Mouse (Mus musculus): Measurements from ENCODE around the gene Pfkfb1. TPM values are rescaled to one million over a fixed set of nuclear protein-coding genes. Genes with fewer than 3 reads are reported as not detected.

Pfkfb1 gene
- total RNA-seq (2015; ENCODE audit: low replicate concordance) (20.2 and 33.5 TPM in 2 replicates), total RNA-seq (2017; ENCODE audit: low replicate concordance) (17.7 and 21.8 TPM in 2 replicates)

GRCm38 (mm10) chrX:150588023-150588764, at the start of gene Pfkfb1:
TSS of gene Pfkfb1 (plus strand) at chrX:150588229.
- peak; percentile 100 for ATAC-seq (replicated peaks; ENCODE audit: low FRiP score, poor library complexity, severe bottlenecking)

GRCm38 (mm10) chrX:150540111-150540510, 47.9 kb upstream of the Pfkfb1 start:
- ATAC-seq (replicated peaks; ENCODE audit: low FRiP score, poor library complexity, severe bottlenecking) = no peak

GRCm38 (mm10) chrX:150541684-150542083, 46.3 kb upstream of the Pfkfb1 start:
- no peak for ATAC-seq (replicated peaks; ENCODE audit: low FRiP score, poor library complexity, severe bottlenecking)

GRCm38 (mm10) chrX:150547239-150547638, 40.8 kb upstream of the Pfkfb1 start, which contains the start of gene Alas2:
TSS of gene Alas2 (plus strand) at chrX:150547375.
- peak; percentile 61 for ATAC-seq (replicated peaks; ENCODE audit: low FRiP score, poor library complexity, severe bottlenecking)

- peak; percentile 93 for ATAC-seq (replicated peaks; ENCODE audit: low FRiP score, poor library complexity, severe bottlenecking)
Observed at GRCm38 (mm10) chrX:150549639-150550038, 38.4 kb upstream of the Pfkfb1 start.

- ATAC-seq (replicated peaks; ENCODE audit: low FRiP score, poor library complexity, severe bottlenecking) = no peak
Observed at GRCm38 (mm10) chrX:150551986-150552385, 36.0 kb upstream of the Pfkfb1 start.

GRCm38 (mm10) chrX:150554032-150554431, 34.0 kb upstream of the Pfkfb1 start:
- no peak for ATAC-seq (replicated peaks; ENCODE audit: low FRiP score, poor library complexity, severe bottlenecking)

- ATAC-seq (replicated peaks; ENCODE audit: low FRiP score, poor library complexity, severe bottlenecking) = peak; percentile 98
Observed at GRCm38 (mm10) chrX:150564644-150565357, 23.2 kb upstream of the Pfkfb1 start.

GRCm38 (mm10) chrX:150581921-150582320, 6.1 kb upstream of the Pfkfb1 start:
- ATAC-seq (replicated peaks; ENCODE audit: low FRiP score, poor library complexity, severe bottlenecking) = no peak

- ATAC-seq (replicated peaks; ENCODE audit: low FRiP score, poor library complexity, severe bottlenecking) = no peak
Observed at GRCm38 (mm10) chrX:150585116-150585515, 2.9 kb upstream of the Pfkfb1 start.

- ATAC-seq (replicated peaks; ENCODE audit: low FRiP score, poor library complexity, severe bottlenecking) = no peak
Observed at GRCm38 (mm10) chrX:150589696-150590095, 1.7 kb downstream of the Pfkfb1 start, which contains the start of gene Apex2. TSS of gene Apex2 (minus strand) at chrX:150589868.

GRCm38 (mm10) chrX:150593266-150594035, 5.4 kb downstream of the Pfkfb1 start:
- no peak for ATAC-seq (replicated peaks; ENCODE audit: low FRiP score, poor library complexity, severe bottlenecking)

GRCm38 (mm10) chrX:150594176-150594575, 6.1 kb downstream of the Pfkfb1 start:
- ATAC-seq (replicated peaks; ENCODE audit: low FRiP score, poor library complexity, severe bottlenecking) = no peak

GRCm38 (mm10) chrX:150595016-150595760, 7.2 kb downstream of the Pfkfb1 start:
- ATAC-seq (replicated peaks; ENCODE audit: low FRiP score, poor library complexity, severe bottlenecking) = peak; percentile 92

- ATAC-seq (replicated peaks; ENCODE audit: low FRiP score, poor library complexity, severe bottlenecking) = no peak
Observed at GRCm38 (mm10) chrX:150598882-150599281, 10.9 kb downstream of the Pfkfb1 start.

- ATAC-seq (replicated peaks; ENCODE audit: low FRiP score, poor library complexity, severe bottlenecking) = no peak
Observed at GRCm38 (mm10) chrX:150636421-150636820, 48.4 kb downstream of the Pfkfb1 start.

- ATAC-seq (replicated peaks; ENCODE audit: low FRiP score, poor library complexity, severe bottlenecking) = no peak
Observed at GRCm38 (mm10) chrX:150656122-150656907, 68.3 kb downstream of the Pfkfb1 start.

- no peak for ATAC-seq (replicated peaks; ENCODE audit: low FRiP score, poor library complexity, severe bottlenecking)
Observed at GRCm38 (mm10) chrX:150656908-150657796, 69.1 kb downstream of the Pfkfb1 start, which contains the start of gene Tro. TSS of gene Tro (minus strand) at chrX:150657583.
